Mouse (Mus musculus) left cerebral cortex, postnatal 4 days (tissue): ENCODE results near the gene Ccnd3. TPM values are rescaled to one million over a fixed set of nuclear protein-coding genes. Genes with fewer than 3 reads are reported as not detected.
"Not testable (repeated sequence)": the region's sequence is repeated elsewhere in the genome, so short reads cannot be mapped to it uniquely, and the experiment has no call there.

Experiments
- DNase-seq: peaks from one replicate; pipeline ENCODE4 v3.0.0-alpha.2; 2022
- intact Hi-C: fragments of 180-260 bp; cut with DNase I; formaldehyde crosslinking; loops from one replicate; pipeline ENCODE4 v1.15.1; 2025
- total RNA-seq, 2 experiments: library from RNA; stranded (reverse); gene quantifications; 2 replicates each; pipeline ENCODE4 v1.2.3; 2021

Gene Ccnd3
- total RNA-seq, 2 experiments from 2014 or later = 30.1 to 36.2 TPM

DNA sequence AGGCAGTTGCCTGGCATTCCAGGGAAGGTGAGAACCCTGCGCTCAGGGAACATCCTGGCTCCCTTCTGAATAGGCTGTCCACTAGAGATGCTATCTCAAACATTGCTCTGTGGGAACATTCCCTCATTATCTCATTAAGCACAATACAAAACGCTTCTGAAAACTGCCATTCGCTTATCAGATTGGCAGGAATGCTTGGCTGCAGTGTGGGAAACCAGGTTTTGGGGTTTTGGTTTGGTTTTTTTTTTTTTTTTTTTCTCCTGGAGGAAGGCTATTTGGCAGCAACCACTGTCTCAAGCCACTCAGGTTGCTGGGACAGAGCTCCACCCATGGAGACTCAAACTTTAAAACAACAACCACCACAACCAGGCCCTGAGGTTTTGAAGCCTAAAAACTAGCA, 25.0 kb upstream of the Ccnd3 start:
- no peak for DNase-seq

DNA sequence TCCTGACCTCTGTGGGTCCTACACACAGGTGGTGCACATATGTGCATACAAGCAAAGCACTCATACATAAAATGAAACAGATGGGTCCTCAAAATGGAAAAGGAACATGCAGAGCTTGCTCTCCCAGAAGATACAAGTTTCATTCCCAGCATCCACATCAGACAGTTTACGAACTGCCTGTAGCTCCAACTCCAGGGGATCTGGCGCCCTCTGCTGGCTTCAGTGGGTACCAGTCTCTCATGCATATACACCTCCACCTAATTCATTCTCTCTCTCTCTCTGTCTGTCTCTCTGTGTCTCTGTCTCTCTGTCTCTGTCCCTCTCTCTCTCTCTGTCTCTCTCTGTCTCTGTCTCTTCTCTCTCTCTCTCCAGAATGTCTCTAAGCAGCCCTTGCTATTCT, 22.4 kb upstream of the Ccnd3 start:
- DNase-seq = peak; percentile 75
- intact Hi-C loops = no loop called here

More for the DNA sequence above, 25.0 kb upstream of the Ccnd3 start:
- intact Hi-C loops = no loop called here

DNA sequence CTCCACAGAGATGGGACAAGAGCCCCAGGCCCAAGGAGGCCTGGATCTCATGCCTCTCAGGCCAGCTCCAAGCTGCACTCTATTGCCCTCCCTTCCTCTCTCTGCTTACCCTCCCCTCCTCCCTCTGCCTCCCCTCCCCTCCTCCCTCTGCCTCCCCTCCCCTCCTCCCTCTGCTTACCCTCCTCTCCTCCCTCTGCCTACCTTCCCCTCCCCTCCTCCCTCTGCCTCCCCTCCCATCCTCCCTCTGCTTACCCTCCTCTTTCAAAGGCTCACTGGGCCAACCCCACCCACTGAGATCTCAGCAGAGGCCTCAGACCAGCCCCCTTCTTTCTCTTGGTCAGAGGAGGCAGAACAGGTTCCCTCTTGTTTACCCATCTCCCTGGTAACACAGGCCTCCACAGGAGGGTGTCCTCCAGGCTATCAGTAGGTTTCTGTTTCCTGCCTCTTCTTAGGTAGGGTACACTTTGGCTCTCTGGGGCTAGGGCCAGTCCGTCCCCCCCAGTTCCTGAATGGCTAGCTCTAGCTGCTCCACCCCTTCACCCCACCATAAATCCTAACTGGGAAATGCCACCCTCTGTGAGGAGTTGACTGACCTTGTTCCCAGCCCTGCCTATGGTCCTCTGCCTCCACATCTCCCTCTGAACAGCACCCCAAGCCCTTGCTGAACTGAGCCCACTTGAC, 20.5 kb upstream of the Ccnd3 start:
- no peak for DNase-seq
- intact Hi-C loops = no loop called here

DNA sequence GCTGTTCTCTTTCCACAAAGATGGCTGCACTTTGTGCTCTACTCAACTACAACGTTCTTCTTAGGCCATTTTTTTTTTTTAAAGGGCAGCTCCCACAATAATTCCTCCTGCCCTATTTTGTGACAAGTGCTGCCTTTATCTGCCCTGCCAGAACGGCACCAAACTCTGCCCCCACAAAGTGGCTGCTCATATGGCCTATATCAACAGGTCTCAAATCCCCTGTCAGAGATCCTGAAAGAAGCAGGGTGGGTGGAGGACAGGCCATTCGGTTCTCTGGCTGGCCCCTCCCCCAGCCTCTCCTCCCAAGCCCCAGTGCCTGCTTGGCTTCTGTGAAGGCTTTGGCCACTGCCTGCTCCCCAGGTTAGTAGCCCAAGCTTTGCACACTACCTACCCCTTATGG, 19.9 kb upstream of the Ccnd3 start:
- intact Hi-C loops = no loop called here
- no peak for DNase-seq

DNA sequence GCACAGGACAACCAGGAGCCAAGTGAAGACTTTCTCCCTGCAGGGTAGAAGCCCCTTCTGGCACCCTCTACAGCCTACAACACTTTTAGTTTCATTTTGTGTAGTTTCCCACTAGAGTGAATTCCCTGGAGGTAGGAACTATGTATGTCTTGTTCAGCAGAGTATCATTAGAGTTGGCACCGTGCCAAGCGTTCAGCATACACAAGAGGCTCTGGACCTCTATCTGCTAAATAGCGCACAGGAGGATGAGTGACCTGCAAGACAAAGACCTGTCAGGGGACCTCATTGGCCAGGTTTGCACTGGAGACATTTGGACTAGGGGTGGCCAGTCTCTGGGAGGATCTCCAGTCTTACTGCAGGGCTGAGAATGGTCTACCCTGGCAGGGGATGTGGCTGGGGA, 19.1 kb upstream of the Ccnd3 start:
- intact Hi-C loops = no loop called here
- DNase-seq = no peak

DNA sequence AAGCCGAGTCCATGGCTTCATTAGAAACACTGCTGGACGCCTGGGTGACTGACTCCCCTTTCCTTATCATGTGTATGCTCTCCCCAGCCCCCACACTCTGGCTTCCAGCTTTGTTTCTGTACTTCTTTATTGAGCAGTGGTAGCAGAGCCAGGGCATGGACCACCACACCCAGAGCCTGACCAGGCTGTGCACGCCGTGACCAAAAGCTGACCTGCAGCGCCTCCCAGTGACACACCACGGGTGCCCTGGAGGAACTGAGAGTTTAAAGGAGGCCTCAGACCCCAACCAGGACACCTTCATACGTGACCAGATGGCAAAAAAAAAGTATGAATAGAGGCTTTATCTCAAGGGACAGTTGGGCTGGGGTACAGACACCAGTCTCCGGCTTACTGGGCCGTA, 14.1 kb upstream of the Ccnd3 start:
- intact Hi-C loops = no loop called here
- DNase-seq = no peak

DNA sequence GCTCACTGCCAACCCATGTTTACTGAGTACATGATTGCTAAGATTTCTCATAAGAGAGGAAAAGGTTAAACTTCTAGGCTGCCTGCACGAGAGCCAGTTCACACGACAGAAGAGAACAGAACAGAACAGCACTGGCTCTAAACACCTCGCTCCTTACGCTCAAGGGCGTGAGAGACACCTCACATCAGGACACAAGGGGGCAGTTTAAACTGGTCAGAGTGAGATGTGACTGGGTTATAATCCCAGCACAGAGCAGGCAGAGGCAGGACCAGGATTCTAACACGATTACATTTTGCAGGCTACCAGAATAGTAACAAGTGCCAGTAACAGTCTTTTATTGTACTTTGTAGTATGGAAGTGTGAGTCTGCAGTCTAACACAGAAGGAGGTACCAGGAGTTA, 12.1 kb upstream of the Ccnd3 start:
- DNase-seq = no peak
- intact Hi-C loops = no loop called here

DNA sequence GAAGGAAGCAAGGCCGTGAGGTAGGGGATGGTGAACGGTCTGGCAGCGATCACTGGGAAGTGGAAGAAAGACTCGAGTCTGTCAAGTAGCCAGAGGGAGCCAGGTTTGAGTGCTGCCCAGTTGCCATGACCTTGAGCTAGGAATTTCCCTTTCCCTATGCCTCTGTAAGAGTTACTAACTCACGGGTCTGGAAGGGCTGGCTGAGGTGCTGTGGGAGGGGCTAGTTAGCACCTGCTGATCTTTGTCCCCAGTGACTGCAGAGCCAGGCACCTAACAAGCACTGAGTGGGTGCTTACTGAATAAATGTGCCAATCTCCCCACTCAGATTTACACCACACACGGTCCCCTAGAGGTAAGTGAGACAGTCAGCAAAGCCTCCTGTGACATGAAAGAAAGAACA, 11.2 kb upstream of the Ccnd3 start:
- intact Hi-C loops = no loop called here

DNA sequence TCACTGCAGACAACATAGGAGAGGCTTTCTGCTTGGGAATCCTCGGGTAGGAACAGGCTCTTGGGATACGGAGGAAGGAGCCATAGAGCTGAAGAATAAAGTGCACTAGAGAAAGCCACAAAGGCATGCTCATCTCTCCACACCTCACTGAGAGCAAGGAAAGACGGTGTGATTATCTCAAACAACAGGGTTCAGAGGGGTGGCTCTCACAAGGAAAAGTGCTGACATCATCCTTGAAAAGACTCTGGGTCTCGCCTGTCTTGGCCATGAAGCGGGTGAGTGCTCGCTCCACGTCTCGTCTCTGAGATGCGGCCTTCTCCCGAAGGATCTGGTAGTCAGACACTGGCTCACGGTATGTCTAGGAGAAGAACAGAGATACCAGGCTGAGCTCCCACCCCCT, 10.7 kb upstream of the Ccnd3 start:
- intact Hi-C loops = no loop called here
- DNase-seq = no peak

More for the DNA sequence above, 11.2 kb upstream of the Ccnd3 start:
- no peak for DNase-seq

DNA sequence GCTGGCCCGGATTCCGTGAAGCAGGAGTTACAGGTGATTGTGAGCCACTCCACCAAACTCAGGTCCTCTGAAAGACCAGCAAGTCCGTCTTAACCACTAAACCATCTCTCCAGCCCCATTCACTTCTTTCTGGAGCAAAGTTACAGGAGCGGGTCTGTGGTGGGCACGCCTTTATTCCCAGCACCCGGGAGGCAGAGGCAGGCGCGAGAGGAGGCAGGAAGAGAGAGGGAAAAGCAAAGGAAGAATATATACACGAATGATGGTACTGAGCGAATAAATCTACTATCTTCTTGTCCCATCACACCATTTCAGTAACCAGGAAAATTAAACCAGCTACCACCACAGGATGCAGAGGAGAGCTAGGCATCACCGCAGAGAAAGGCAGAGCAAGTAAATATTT, 3.3 kb upstream of the Ccnd3 start:
- DNase-seq = no peak
- intact Hi-C loops = no loop called here

DNA sequence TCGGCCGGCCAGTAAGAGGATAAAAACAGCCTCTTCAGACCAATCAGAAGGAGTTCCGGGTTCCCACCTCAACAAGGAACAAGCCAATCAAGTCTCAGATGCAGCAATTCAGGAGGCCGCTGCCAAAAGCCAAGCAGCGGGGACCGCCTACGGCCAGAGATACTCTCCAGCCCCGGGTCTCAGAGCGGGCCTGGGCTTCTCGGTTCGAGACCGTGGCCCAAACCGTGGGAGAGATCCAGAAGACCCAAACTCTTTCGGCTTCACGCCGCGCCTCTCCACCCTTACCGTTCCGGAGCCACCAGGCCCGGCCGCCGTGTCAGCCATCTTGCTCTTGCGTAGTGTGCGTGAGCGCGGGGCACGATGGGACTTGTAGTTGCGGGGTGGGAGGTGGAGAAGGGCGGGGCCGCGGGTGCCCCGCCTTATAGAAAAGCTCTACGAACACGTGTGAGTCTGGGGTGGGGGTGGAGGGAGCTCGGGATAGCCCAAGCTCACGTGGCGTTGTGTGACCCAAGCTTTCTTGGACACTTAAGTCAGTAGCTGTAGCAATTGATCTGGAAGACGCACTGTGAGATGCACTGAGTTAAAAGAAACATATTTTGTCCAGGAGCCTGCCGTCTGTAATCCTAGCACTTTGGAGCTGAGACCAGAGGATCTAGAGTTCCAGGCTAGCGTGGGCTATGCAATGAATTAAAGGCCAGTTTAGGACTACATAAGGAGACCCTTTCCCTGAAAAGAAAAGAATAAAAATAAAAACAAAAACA, 2.7 kb upstream of the Ccnd3 start, which contains the start of gene Taf8:
Gene Taf8 (minus strand): TSS at position 347 of the 761 bp plus-strand sequence.
- intact Hi-C loops = no loop called here
- peak; percentile 95 for DNase-seq

DNA sequence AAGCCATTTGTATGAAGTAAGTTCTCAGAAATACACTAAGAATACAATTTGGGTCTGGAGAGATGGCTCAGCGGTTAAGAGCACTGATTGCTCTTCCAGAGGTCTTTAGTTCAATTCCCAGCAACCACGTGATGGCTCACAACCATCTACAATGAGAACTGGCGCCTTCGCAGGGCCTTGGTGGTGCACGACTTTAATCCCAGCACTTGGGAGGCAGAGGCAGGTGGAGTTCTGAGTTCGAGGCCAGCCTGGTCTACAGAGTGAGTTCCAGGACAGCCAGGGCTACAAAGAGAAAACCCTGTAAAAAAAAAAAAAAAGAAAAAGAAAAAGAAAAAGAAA, 2.2 kb upstream of the Ccnd3 start:
- intact Hi-C loops, DNase-seq: not testable (repeated sequence)

DNA sequence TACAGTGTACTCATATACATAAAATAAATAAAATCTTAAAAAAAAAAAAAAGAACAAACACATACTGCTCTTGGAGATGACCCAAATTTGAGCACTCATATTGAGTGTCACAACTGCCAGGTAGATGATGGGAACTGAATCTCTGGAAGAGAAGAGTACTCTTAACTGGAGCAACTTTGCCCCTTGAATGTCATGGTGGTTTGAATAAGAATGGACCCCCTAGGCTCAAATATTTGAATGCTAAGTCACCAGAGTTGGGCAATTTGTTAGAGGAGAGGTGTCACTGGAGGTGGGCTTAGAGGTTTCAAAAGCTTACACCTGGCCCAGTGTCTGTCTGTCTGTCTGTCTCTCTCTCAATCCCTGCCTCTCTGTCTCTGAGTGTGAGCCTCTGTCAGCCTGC, 1.2 kb upstream of the Ccnd3 start:
- intact Hi-C loops = no loop called here
- no peak for DNase-seq

DNA sequence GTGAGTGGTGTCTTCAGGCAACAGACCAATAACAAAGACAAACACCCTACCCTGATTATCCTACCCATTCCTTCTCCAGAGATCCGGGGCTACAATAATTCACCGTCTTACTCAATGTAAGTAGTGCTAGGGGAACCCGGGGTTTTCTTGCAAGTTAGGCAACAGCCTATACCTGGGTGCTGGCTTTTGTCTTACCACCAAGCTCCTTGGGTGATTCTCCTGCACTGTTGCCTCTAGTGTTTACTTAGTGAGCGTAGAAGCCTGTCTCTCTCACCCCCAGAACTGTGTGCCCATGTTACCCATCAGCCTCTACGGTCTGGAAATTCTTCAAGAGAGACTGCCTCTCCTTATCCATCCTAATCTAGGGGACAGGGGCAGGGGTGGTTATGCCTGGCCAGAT, 623 bp upstream of the Ccnd3 start:
- DNase-seq = no peak
- intact Hi-C loops = no loop called here

DNA sequence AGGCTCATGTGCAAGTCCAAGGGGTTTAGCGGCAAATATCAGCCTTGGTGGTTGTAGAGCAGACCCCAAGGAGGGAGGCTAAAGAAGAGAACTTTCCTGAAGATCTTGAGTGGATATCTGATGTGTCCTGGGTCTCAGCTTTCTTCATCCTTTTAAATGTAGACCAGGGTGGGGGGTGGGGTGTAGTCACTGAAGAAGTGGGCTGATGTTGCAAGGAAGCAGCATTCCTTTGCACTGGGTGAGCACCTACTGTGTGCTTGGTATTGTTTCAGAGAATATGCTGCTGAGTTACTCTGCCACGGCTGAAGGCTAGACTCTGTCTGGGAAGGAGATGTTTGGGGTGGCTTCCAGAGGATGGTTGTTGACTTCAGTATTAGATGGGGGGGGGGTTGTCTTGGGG, 715 bp downstream of the Ccnd3 start:
- DNase-seq = no peak
- intact Hi-C loops = no loop called here

DNA sequence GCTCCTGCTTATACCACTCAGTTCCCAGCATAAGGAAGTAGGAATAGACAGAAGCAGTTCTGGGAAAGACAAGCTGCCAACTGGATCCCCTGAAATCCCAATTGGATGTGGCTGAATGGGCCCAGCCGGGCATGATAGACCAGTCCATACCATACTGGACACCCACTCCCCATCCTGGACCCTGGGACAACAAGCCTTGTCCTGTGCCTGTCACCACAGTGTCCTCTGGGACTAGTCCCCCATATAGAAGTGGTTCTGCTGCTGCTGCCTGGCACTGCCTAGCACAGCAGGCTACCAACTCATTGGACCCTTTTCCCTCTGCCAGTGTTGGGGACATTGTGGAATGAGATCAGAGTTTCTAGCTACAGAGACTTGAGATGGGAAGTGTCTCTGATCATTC, 1.2 kb downstream of the Ccnd3 start:
- DNase-seq = no peak
- intact Hi-C loops = no loop called here

DNA sequence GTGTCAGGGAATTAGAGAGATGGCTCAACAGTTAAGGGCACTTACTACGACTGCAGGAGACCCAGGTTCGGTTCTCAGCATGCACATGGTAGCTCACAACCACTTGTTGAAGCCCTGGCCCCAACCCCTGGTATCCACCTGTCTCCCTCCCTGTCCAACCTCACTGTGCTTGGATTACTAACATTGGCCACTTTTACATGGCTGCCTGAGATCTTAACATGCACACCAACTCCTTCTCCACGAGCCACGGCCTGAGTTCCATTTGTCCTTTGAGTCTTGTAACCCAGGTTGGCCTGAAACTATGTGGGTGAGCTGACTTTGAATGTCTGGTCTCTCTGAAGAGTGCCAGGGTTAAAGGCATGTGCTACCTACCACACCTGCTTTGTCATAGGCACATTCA, 1.8 kb downstream of the Ccnd3 start:
- intact Hi-C loops = no loop called here
- DNase-seq = no peak

DNA sequence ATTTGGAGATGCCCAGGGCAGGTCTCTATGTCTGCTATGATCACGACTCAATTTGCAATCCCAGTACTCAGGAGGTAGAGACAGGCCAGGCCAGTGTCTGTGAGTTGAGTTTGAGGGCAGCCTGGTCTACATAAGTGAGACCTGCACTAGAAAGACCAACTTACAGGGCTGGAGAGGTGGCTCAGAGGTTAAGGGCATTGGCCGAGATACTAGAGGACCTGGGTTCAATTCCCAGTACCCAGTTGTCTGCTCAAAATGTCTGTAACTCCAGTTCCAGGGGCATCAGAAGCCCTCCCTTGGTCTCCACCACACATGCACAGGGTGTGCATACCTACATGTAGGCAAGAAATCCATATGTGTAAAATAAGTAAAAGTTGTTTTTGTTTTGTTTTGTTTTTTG, 2.7 kb downstream of the Ccnd3 start:
- no peak for DNase-seq
- intact Hi-C loops = no loop called here

DNA sequence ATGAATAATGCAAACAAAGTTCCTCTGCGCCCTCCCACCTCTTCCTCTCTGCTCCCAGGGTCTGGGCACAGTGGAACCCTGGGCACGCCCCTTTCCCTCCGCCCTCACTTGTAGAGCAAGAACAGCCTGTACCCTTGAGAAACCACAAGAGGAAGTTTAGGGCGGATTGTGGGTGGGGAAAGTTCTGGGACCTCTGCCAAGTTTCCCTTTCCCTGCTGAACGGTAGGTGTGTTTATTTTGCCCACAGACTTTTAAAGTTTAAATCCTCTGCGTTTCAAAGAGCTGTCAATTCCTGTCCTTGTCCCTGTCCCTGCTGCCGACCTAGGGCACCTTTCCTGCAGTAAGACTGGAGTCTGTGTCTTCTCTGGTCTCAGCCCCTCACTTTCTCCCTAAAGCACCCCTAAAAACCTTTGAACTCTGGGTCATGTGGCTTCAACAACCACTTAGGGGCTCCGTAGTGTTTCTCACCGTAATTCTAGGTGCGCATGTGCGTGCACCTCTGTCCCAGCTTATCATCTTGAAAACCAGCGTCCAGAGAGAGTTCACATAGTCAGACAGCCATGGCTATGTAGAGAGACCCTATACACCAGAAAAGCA, 3.3 kb downstream of the Ccnd3 start:
- peak; percentile 48 for DNase-seq
- intact Hi-C loops = no loop called here

DNA sequence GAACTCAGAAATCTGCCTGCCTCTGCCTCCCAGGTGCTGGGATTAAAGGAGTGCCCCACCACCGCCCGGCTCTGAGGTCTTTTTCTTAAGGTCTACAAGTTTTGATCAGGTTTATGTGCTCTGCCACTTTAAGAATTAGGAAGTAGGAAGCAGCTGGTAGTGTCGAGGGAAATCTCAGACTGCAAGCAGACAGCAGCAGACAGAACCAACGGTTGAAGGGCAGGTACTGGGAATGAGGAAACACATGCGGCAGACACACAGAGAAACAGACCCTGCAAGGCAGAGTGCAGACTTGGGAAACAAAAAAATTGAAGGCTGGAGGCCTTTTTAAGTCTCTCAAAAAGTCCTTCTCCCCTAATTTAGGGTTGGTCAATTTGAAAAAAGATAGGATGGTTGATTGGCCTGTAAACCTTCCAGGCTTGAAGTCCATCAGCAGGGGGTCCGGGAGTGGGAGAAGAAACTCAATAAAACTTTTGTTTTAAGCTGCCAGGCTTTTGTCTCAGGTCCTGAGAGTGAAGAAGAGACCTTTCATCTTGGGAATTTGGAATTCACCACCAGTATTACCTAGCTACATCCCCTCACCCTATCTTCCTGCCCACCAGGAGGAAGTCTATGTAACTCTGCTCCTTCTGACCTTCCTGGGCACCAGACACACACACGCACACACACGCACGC, 4.3 kb downstream of the Ccnd3 start:
- no peak for DNase-seq
- intact Hi-C loops = no loop called here
